Mouse (Mus musculus): Measurements from ENCODE around the gene Epha1.

DNA sequence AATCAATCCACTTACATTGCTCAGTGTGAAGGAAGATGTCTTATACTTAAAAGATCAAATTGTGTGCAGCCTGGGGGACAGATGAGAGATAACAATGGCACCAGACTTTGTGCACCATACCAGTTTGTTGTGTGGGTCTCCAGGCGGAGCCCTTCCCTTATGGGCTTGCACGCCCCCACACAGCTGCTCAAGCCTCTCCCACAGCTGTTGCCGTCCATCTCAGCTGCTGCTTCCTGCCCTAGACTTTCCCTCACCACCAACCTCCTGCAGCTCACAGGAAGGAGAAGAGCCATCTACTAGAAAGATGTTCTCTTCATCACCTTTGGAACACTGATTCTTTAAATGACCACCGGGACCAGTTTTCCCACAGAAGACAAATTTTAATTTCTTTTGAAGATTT is 12.6 kb upstream of the Epha1 start:
- TF ChIP-seq CTCF (IDR thresholded peaks at IDR 0.05) (no peak), EP300 (IDR thresholded peaks at IDR 0.05) (no peak)

Data from lung, postnatal 0 days (tissue).